Mouse (Mus musculus): ENCODE measurements at regions not wholly inside any gene's neighbourhood (a gene's known extent, or its start where the extent isn't known, plus 50 kb on each side); places are given as distances from the start of the nearest gene placed in this dataset.

DNA sequence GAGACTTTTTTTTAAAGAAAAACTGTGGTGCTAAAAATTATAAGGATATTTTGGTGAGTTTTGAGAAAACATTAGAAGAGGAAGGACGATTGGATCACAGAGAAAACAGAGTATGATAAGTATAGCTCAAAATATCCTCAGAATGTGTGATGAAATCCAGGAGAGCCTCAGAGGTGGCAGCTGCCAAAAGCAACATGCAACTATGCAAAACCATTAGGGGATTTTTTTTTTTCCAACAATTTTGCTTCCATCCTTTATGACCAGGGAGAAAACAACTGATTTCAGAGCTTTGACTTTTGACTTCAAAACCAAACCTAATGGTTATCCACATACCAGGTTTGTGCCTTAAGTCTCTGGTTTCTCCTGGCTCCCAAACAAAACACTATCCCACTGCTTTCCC lies 267.4 kb upstream of the Erbb4 start:
- TF ChIP-seq CTCF (IDR thresholded peaks at IDR 0.05; ENCODE audit: borderline replicate concordance, insufficient read depth, low read length), result no peak
- no peak for TF ChIP-seq POLR2A (IDR thresholded peaks at IDR 0.05; ENCODE audit: low read depth, low read length)
